Mouse (Mus musculus): ENCODE data around the gene Ap2b1.
"Not testable (repeated sequence)": the region's sequence is repeated elsewhere in the genome, so short reads cannot be mapped to it uniquely, and the experiment has no call there.

Ap2b1 gene

GRCm38 (mm10) chr11:83291375-83292250 is 7.2 kb upstream of the Ap2b1 start:
- ChIA-PET CTCF (interaction anchor here in 3 of 4 experiments (0.6 to 1.4 kb wide), 7 partner anchors 10 to 1309 kb away, joined by 3 to 4 read pairs (median 3); partner anchors contain the start of gene Pex12 (in 1 of the 3)), POLR2A (interaction anchor here (0.5 to 9.1 kb wide), 49 partner anchors 7 to 1887 kb away, joined by 3 to 111 read pairs (median 4); partner anchors contain the start of genes Ap2b1 (in 2 of the 4), Pex12 (in 2 of the 4), Cct6b (in 1 of the 4) and Mmp28 (in 1 of the 4))

GRCm38 (mm10) chr11:83292251-83292587 is 6.6 kb upstream of the Ap2b1 start:
- POLR2A ChIA-PET, result interaction anchor here in 3 of 4 experiments (0.6 to 6.6 kb wide), 14 partner anchors 8 to 1888 kb away, joined by 3 to 105 read pairs (median 5); partner anchors contain the start of genes Pex12 (in 2 of the 3), Ap2b1 (in 1 of the 3), Cct6b (in 1 of the 3) and Zfp830 (in 1 of the 3)

GRCm38 (mm10) chr11:83293182-83293581 is 5.6 kb upstream of the Ap2b1 start:
- ChIA-PET CTCF (no interaction called here), POLR2A (interaction anchor here in 2 of 4 experiments (0.7 to 6.6 kb wide), 9 partner anchors 8 to 186 kb away, joined by 3 to 105 read pairs (median 4); partner anchors contain the start of genes Pex12 (in 2 of the 2) and Ap2b1 (in 1 of the 2))

More at GRCm38 (mm10) chr11:83292251-83292587, 6.6 kb upstream of the Ap2b1 start:
- CTCF ChIA-PET, result interaction anchor here in 1 of 4 experiments (0.6 kb wide), 1 partner anchor 679 kb away, joined by 3 read pairs; no protein-coding TSS in a partner anchor

GRCm38 (mm10) chr11:83294133-83294532 is 4.7 kb upstream of the Ap2b1 start:
- ChIA-PET CTCF (interaction anchor here in 1 of 4 experiments (0.6 kb wide), 1 partner anchor 119 kb away, joined by 8 read pairs; no protein-coding TSS in a partner anchor), POLR2A (interaction anchor here in 2 of 4 experiments (0.6 to 6.6 kb wide), 10 partner anchors 7 to 185 kb away, joined by 3 to 105 read pairs (median 3); partner anchors contain the start of genes Pex12 (in 2 of the 2), Ap2b1 (in 1 of the 2) and Taf15 (in 1 of the 2))

- ChIA-PET CTCF (interaction anchor here in 1 of 4 experiments (0.7 to 1.5 kb wide), 2 partner anchors 29 to 594 kb away, joined by 3 to 4 read pairs; no protein-coding TSS in a partner anchor), POLR2A (interaction anchor here (0.5 to 6.0 kb wide), 32 partner anchors 6 to 1545 kb away, joined by 3 to 83 read pairs (median 5); partner anchors contain the start of genes Slfn14 (in 2 of the 4), Rasl10b (in 1 of the 4) and Taf15 (in 1 of the 4))
Observed at GRCm38 (mm10) chr11:83297816-83298215, 1.0 kb upstream of the Ap2b1 start.

GRCm38 (mm10) chr11:83299724-83300123 is 900 bp downstream of the Ap2b1 start:
- POLR2A ChIA-PET, result interaction anchor here (0.7 to 6.0 kb wide), 30 partner anchors 8 to 536 kb away, joined by 3 to 83 read pairs (median 6); partner anchors contain the start of genes Slfn14 (in 2 of the 4), Taf15 (in 2 of the 4), Cct6b (in 1 of the 4) and Rasl10b (in 1 of the 4)

GRCm38 (mm10) chr11:83301431-83301831 is 2.6 kb downstream of the Ap2b1 start:
- ChIA-PET POLR2A (interaction anchor here in 3 of 4 experiments (0.6 to 6.0 kb wide), 10 partner anchors 9 to 171 kb away, joined by 3 to 76 read pairs (median 4); partner anchors contain the start of genes Slfn14 (in 1 of the 3) and Taf15 (in 1 of the 3)), CTCF (interaction anchor here in 1 of 4 experiments (0.8 to 1.3 kb wide), 2 partner anchors 10 to 123 kb away, joined by 3 to 4 read pairs; no protein-coding TSS in a partner anchor)

More at GRCm38 (mm10) chr11:83299724-83300123, 900 bp downstream of the Ap2b1 start:
- CTCF ChIA-PET, result interaction anchor here in 2 of 4 experiments (0.6 to 1.1 kb wide), 2 partner anchors 11 to 203 kb away, joined by 3 read pairs; no protein-coding TSS in a partner anchor

GRCm38 (mm10) chr11:83302124-83302523 is 3.3 kb downstream of the Ap2b1 start:
- POLR2A ChIA-PET, result interaction anchor here in 3 of 4 experiments (0.7 to 6.0 kb wide), 17 partner anchors 10 to 495 kb away, joined by 3 to 76 read pairs (median 4); partner anchors contain the start of genes Nle1 (in 1 of the 3), Slfn14 (in 1 of the 3) and Taf15 (in 1 of the 3)
- CTCF ChIA-PET, result interaction anchor here in 2 of 4 experiments (1.3 to 1.4 kb wide), 2 partner anchors 11 to 26 kb away, joined by 3 to 4 read pairs; no protein-coding TSS in a partner anchor

GRCm38 (mm10) chr11:83302526-83303251 is 3.9 kb downstream of the Ap2b1 start, which contains the start of gene Pex12:
TSS of gene Pex12 (minus strand) at chr11:83302586.
- POLR2A ChIA-PET, result interaction anchor here in 3 of 4 experiments (0.6 to 6.0 kb wide), 26 partner anchors 9 to 495 kb away, joined by 3 to 76 read pairs (median 4); partner anchors contain the start of genes Nle1 (in 1 of the 3), Slfn14 (in 1 of the 3) and Taf15 (in 1 of the 3)
- CTCF ChIA-PET, result interaction anchor here (0.6 to 1.4 kb wide), 5 partner anchors 11 to 1217 kb away, joined by 3 to 5 read pairs (median 3); no protein-coding TSS in a partner anchor

- ChIA-PET POLR2A (interaction anchor here in 3 of 4 experiments (0.6 to 6.0 kb wide), 15 partner anchors 11 to 484 kb away, joined by 3 to 76 read pairs (median 5); partner anchors contain the start of genes Slfn14 (in 1 of the 3) and Taf15 (in 1 of the 3)), CTCF (interaction anchor here in 1 of 4 experiments (0.6 to 1.0 kb wide), 3 partner anchors 132 to 755 kb away, joined by 3 to 5 read pairs (median 4); no protein-coding TSS in a partner anchor)
Observed at GRCm38 (mm10) chr11:83303751-83304150, 4.9 kb downstream of the Ap2b1 start.

- ChIA-PET POLR2A (interaction anchor here in 2 of 4 experiments (0.5 to 3.2 kb wide), 4 partner anchors 11 to 168 kb away, joined by 3 to 16 read pairs (median 4); partner anchors contain the start of gene Taf15 (in 1 of the 2)), CTCF (no interaction called here)
Observed at GRCm38 (mm10) chr11:83304485-83304884, 5.7 kb downstream of the Ap2b1 start.

- ChIA-PET POLR2A (no interaction called here), CTCF (no interaction called here)
Observed at GRCm38 (mm10) chr11:83306700-83307253, 8.0 kb downstream of the Ap2b1 start.

GRCm38 (mm10) chr11:83312471-83312870 is 13.6 kb downstream of the Ap2b1 start:
- CTCF ChIA-PET, result no interaction called here
- POLR2A ChIA-PET, result interaction anchor here in 2 of 4 experiments (1.0 to 1.5 kb wide), 3 partner anchors 9 to 22 kb away, joined by 3 to 4 read pairs (median 3); no protein-coding TSS in a partner anchor

- CTCF ChIA-PET, result no interaction called here
Observed at GRCm38 (mm10) chr11:83319048-83319447, 20.2 kb downstream of the Ap2b1 start.

GRCm38 (mm10) chr11:83326692-83327091 is 27.9 kb downstream of the Ap2b1 start:
- POLR2A ChIA-PET, result not testable (repeated sequence)
- CTCF ChIA-PET, result interaction anchor here in 2 of 4 experiments (1.0 to 1.3 kb wide), 2 partner anchors 28 to 98 kb away, joined by 4 read pairs; partner anchors contain the start of gene Ap2b1 (in 1 of the 2)

More at GRCm38 (mm10) chr11:83319048-83319447, 20.2 kb downstream of the Ap2b1 start:
- POLR2A ChIA-PET, result interaction anchor here in 1 of 4 experiments (2.5 kb wide), 1 partner anchor 20 kb away, joined by 6 read pairs; the partner anchor contains the start of gene Ap2b1

GRCm38 (mm10) chr11:83327427-83327826 is 28.6 kb downstream of the Ap2b1 start:
- ChIA-PET CTCF (interaction anchor here in 2 of 4 experiments (0.9 to 1.4 kb wide), 4 partner anchors 25 to 97 kb away, joined by 3 to 4 read pairs (median 4); partner anchors contain the start of genes Ap2b1 (in 1 of the 2) and Pex12 (in 1 of the 2)), POLR2A (no interaction called here)

Data from embryonic stem cell, embryonic (primary cell).